Comparison of ENCODE assay signal across 19 mouse cellular contexts in the genomic region with DNA sequence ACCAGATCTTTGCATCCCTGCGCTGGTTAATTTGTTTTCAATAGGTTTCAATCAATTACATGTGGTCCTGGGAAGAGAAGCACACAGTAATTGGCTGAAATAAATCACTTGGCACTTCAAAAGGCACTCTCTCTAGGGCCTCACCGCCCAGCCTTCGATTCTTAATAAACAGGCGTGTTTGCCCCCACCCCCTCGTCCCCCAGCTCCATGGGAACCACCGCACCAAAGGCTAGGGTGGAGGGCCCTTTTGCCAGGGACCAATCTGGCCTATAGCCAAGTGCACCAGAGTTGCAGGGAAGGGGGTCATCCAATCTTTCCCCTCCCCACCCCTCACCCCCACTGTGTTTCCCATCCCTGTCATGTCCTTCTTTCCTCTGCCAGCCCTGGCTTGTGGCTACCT.
DNase-seq lines count a peak whose midpoint lies in the region; ATAC-seq and TF ChIP-seq lines count a peak whose summit lies in the region.
"Had no signal": no experiment of that assay in that cellular context is flagged by ENCODE, and none has a peak within 500 bp of the region (broad histone marks: within the 10 kb centered on the region; RNA-seq: fewer than 3 reads in every experiment).

No protein-coding gene starts in this region.

- 27% methylated on average over 6 of the region's 6 CpGs for WGBS in forebrain, embryonic 11.5 days
- WGBS in forebrain, postnatal 0 days, result 19% methylated on average over 6 of the region's 6 CpGs
- 18% methylated on average over 6 of the region's 6 CpGs for WGBS in midbrain, embryonic 13.5 days
- WGBS in midbrain, embryonic 16.5 days, result 13% methylated on average over 6 of the region's 6 CpGs
- WGBS in hindbrain, embryonic 13.5 days, result 19% methylated on average over 6 of the region's 6 CpGs

- H3K36me3 ChIP-seq in forebrain, embryonic 11.5 days (ENCODE audit: control insufficient read depth, insufficient read depth, low read length), result no peaks in the 10 kb centered on the region
- no peaks in the 10 kb centered on the region for H3K36me3 ChIP-seq in forebrain, postnatal 0 days (ENCODE audit: insufficient read depth)
- H3K36me3 ChIP-seq in midbrain, embryonic 13.5 days, result no peaks in the 10 kb centered on the region
- H3K36me3 ChIP-seq in midbrain, embryonic 16.5 days (ENCODE audit: control insufficient read depth, insufficient read depth, low read length), result no peaks in the 10 kb centered on the region
- H3K36me3 ChIP-seq in hindbrain, embryonic 13.5 days, result no peaks in the 10 kb centered on the region
- H3K36me3 ChIP-seq: heart, embryonic 15.5 days; hindbrain, embryonic 15.5 days; limb, embryonic 12.5 days; liver, embryonic 15.5 days had no signal

- H3K4me2 ChIP-seq in forebrain, embryonic 11.5 days (ENCODE audit: low read depth, low read length, severe bottlenecking), result no peak overlapping the region
- no peak overlapping the region for H3K4me2 ChIP-seq in forebrain, postnatal 0 days (ENCODE audit: low read depth)
- no peak overlapping the region for H3K4me2 ChIP-seq in midbrain, embryonic 13.5 days (replicated peaks)
- no peak overlapping the region for H3K4me2 ChIP-seq in midbrain, embryonic 16.5 days (ENCODE audit: low read length)
- H3K4me2 ChIP-seq in hindbrain, embryonic 13.5 days, result no peak overlapping the region
- H3K4me2 ChIP-seq: heart, embryonic 15.5 days; hindbrain, embryonic 15.5 days; limb, embryonic 12.5 days; liver, embryonic 15.5 days had no signal

- ATAC-seq in forebrain, embryonic 11.5 days (replicated peaks; ENCODE audit: low FRiP score), result peak; percentile 50
- no peak for ATAC-seq in forebrain, postnatal 0 days
- ATAC-seq in midbrain, embryonic 13.5 days, result peak; percentile 41; the same call in 1 of the 2 replicates
- no peak for ATAC-seq in midbrain, embryonic 16.5 days
- peak; percentile 41; the same call in 1 of the 2 replicates for ATAC-seq in hindbrain, embryonic 13.5 days (ENCODE audit: low FRiP score)

- H3K27ac ChIP-seq in forebrain, embryonic 11.5 days (ENCODE audit: low read depth, low read length), result peak overlapping the region; percentile 8; the same call in 1 of the 2 replicates
- H3K27ac ChIP-seq in forebrain, postnatal 0 days (ENCODE audit: low read depth, low read length), result no peak overlapping the region
- peak overlapping the region; percentile 44 for H3K27ac ChIP-seq in midbrain, embryonic 13.5 days
- no peak overlapping the region for H3K27ac ChIP-seq in midbrain, embryonic 16.5 days (ENCODE audit: low read length)
- H3K27ac ChIP-seq in hindbrain, embryonic 13.5 days, result peak overlapping the region; percentile 82
- H3K27ac ChIP-seq: heart, embryonic 15.5 days; limb, embryonic 12.5 days; liver, embryonic 15.5 days; stomach, postnatal 0 days had no signal

- H3K9me3 ChIP-seq in forebrain, embryonic 11.5 days (ENCODE audit: control insufficient read depth, low read length), result no peaks in the 10 kb centered on the region
- no peaks in the 10 kb centered on the region for H3K9me3 ChIP-seq in forebrain, postnatal 0 days (ENCODE audit: low read length)
- H3K9me3 ChIP-seq in midbrain, embryonic 13.5 days, result no peaks in the 10 kb centered on the region
- H3K9me3 ChIP-seq in midbrain, embryonic 16.5 days (replicated peaks; ENCODE audit: control insufficient read depth, low read length, poor library complexity, severe bottlenecking), result no peaks in the 10 kb centered on the region
- H3K9me3 ChIP-seq in hindbrain, embryonic 13.5 days, result no peaks in the 10 kb centered on the region
- H3K9me3 ChIP-seq: heart, embryonic 15.5 days; hindbrain, embryonic 15.5 days; limb, embryonic 12.5 days; liver, embryonic 15.5 days had no signal

- H3K4me3 ChIP-seq in forebrain, embryonic 11.5 days (ENCODE audit: low read depth, low read length), result no peak overlapping the region
- H3K4me3 ChIP-seq in forebrain, postnatal 0 days (ENCODE audit: low read depth, low read length), result no peak overlapping the region
- no peak overlapping the region for H3K4me3 ChIP-seq in midbrain, embryonic 13.5 days (replicated peaks)
- no peak overlapping the region for H3K4me3 ChIP-seq in midbrain, embryonic 16.5 days (ENCODE audit: low read depth, low read length)
- H3K4me3 ChIP-seq in hindbrain, embryonic 13.5 days, result no peak overlapping the region
- H3K4me3 ChIP-seq: erythroblast, embryonic 14.5 days; heart, embryonic 15.5 days; hindbrain, embryonic 15.5 days; limb, embryonic 12.5 days; liver, embryonic 15.5 days had no signal

- H3K9ac ChIP-seq in forebrain, embryonic 11.5 days (ENCODE audit: low read length), result no peak overlapping the region
- H3K9ac ChIP-seq in forebrain, postnatal 0 days, result no peak overlapping the region
- no peak overlapping the region for H3K9ac ChIP-seq in midbrain, embryonic 13.5 days (replicated peaks)
- H3K9ac ChIP-seq in midbrain, embryonic 16.5 days (ENCODE audit: low read depth, low read length), result no peak overlapping the region
- H3K9ac ChIP-seq in hindbrain, embryonic 13.5 days, result 0 out of 2 replicates have a peak overlapping the region, but pooled peaks have one; percentile 19
- H3K9ac ChIP-seq: heart, embryonic 15.5 days; hindbrain, embryonic 15.5 days; limb, embryonic 12.5 days; liver, embryonic 15.5 days had no signal

- intact Hi-C loops in left cerebral cortex, postnatal 36 days (cut with DNase I), result no loop called here

- peaks cover 18% of the 10 kb centered on the region for H3K4me1 ChIP-seq in forebrain, embryonic 11.5 days (replicated peaks; ENCODE audit: control insufficient read depth, insufficient read depth, low read length)
- H3K4me1 ChIP-seq in forebrain, postnatal 0 days (ENCODE audit: insufficient read depth), result peaks cover 14% of the 10 kb centered on the region; the same call in 1 of the 2 replicates
- peaks cover 42% of the 10 kb centered on the region for H3K4me1 ChIP-seq in midbrain, embryonic 13.5 days (replicated peaks)
- peaks cover 19% of the 10 kb centered on the region for H3K4me1 ChIP-seq in midbrain, embryonic 16.5 days (ENCODE audit: control insufficient read depth, insufficient read depth, low read length)
- peaks cover 60% of the 10 kb centered on the region for H3K4me1 ChIP-seq in hindbrain, embryonic 13.5 days (replicated peaks)

- peak; percentile 66 for DNase-seq in forebrain, embryonic 11.5 days (ENCODE audit: low spot score)
- no peak for DNase-seq in forebrain, postnatal 0 days
- no peak for DNase-seq in B cell, adult 2 months
- DNase-seq in left cerebral cortex, postnatal 36 days (ENCODE audit: low spot score in 2 of 2), result no peak
- DNase-seq: cerebellum, adult 8-10 months; kidney, adult 18-20 months; kidney, postnatal 25 days; layer of hippocampus, postnatal 36 days; lung, postnatal 14 days; thymus, postnatal 25 days had no signal

- TF ChIP-seq CTCF in forebrain, postnatal 0 days (IDR thresholded peaks at IDR 0.05; ENCODE audit: low read depth), result no peak

- no peaks in the 10 kb centered on the region for H3K27me3 ChIP-seq in forebrain, embryonic 11.5 days (ENCODE audit: control insufficient read depth, insufficient read depth, low read length)
- H3K27me3 ChIP-seq in forebrain, postnatal 0 days (ENCODE audit: insufficient read depth, low read length), result no peaks in the 10 kb centered on the region
- no peaks in the 10 kb centered on the region for H3K27me3 ChIP-seq in midbrain, embryonic 13.5 days
- no peaks in the 10 kb centered on the region for H3K27me3 ChIP-seq in midbrain, embryonic 16.5 days (ENCODE audit: control insufficient read depth, insufficient read depth, low read depth, low read length)
- 0 out of 2 replicates have a peak, but pooled peaks cover 4% of the 10 kb centered on the region for H3K27me3 ChIP-seq in hindbrain, embryonic 13.5 days
- H3K27me3 ChIP-seq: heart, embryonic 15.5 days; hindbrain, embryonic 15.5 days had no signal

Comparison
In these comparisons a context has a peak if more than half of its experiments do, and no peak if none do; other contexts are left out.
1. ATAC-seq: peak in forebrain, embryonic 11.5 days (single experiment), midbrain, embryonic 13.5 days (single experiment) and hindbrain, embryonic 13.5 days (single experiment); none in forebrain, postnatal 0 days (single experiment) and midbrain, embryonic 16.5 days (single experiment).
2. H3K27ac ChIP-seq: peak in forebrain, embryonic 11.5 days (single experiment), midbrain, embryonic 13.5 days (single experiment) and hindbrain, embryonic 13.5 days (single experiment); none in forebrain, postnatal 0 days (single experiment) and midbrain, embryonic 16.5 days (single experiment).